Mouse (Mus musculus): ENCODE measurements around the gene Ntrk3. TPM values are rescaled to one million over a fixed set of nuclear protein-coding genes. Genes with fewer than 3 reads are reported as not detected.

The Ntrk3 gene
- polyA plus RNA-seq, 1 experiment from 2014 or later: 0.24 TPM

GRCm38 (mm10) chr7:78397215-78397614 is 340.6 kb downstream of the Ntrk3 start:
- H3K4me2 ChIP-seq: no peak overlapping the region
- H3K36me3 ChIP-seq: no peaks in the 10 kb centered on the region
- no peak overlapping the region for H3K9ac ChIP-seq
- H3K4me3 ChIP-seq: no peak overlapping the region
- H3K4me1 ChIP-seq: no peaks in the 10 kb centered on the region
- no peak overlapping the region for H3K27ac ChIP-seq
- no peaks in the 10 kb centered on the region for H3K9me3 ChIP-seq (replicated peaks)
- ATAC-seq: no peak
- H3K27me3 ChIP-seq (replicated peaks): no peaks in the 10 kb centered on the region
- WGBS (ENCODE audit: insufficient replicate concordance): 57% methylated on average over 4 of the region's 4 CpGs

GRCm38 (mm10) chr7:78390019-78390418 is 347.8 kb downstream of the Ntrk3 start:
- no peaks in the 10 kb centered on the region for H3K9me3 ChIP-seq (replicated peaks)
- no peaks in the 10 kb centered on the region for H3K27me3 ChIP-seq (replicated peaks)
- no peaks in the 10 kb centered on the region for H3K4me1 ChIP-seq
- 49% methylated on average over 3 of the region's 3 CpGs for WGBS (ENCODE audit: insufficient replicate concordance)
- no peak overlapping the region for H3K27ac ChIP-seq
- H3K9ac ChIP-seq: no peak overlapping the region
- H3K36me3 ChIP-seq: no peaks in the 10 kb centered on the region
- H3K4me3 ChIP-seq: no peak overlapping the region
- ATAC-seq: no peak
- H3K4me2 ChIP-seq: no peak overlapping the region

- no peak overlapping the region for H3K4me3 ChIP-seq
- H3K4me2 ChIP-seq: no peak overlapping the region
- no peaks in the 10 kb centered on the region for H3K27me3 ChIP-seq (replicated peaks)
- no peak overlapping the region for H3K27ac ChIP-seq
- ATAC-seq: no peak
- no peaks in the 10 kb centered on the region for H3K36me3 ChIP-seq
- H3K9ac ChIP-seq: no peak overlapping the region
- no peaks in the 10 kb centered on the region for H3K9me3 ChIP-seq (replicated peaks)
- H3K4me1 ChIP-seq: no peaks in the 10 kb centered on the region
- 71% methylated on average over 5 of the region's 5 CpGs for WGBS (ENCODE audit: insufficient replicate concordance)
Observed at GRCm38 (mm10) chr7:78388101-78388500, 349.7 kb downstream of the Ntrk3 start.

GRCm38 (mm10) chr7:78385971-78386370 is 351.8 kb downstream of the Ntrk3 start:
- Histone ChIP-seq H3K4me2 (no peak overlapping the region), H3K9ac (no peak overlapping the region), H3K4me1 (no peaks in the 10 kb centered on the region), H3K9me3 (replicated peaks) (no peaks in the 10 kb centered on the region), H3K27me3 (replicated peaks) (no peaks in the 10 kb centered on the region), H3K27ac (no peak overlapping the region), H3K4me3 (no peak overlapping the region), H3K36me3 (no peaks in the 10 kb centered on the region)
- 35% methylated on average over 1 of the region's 1 CpGs for WGBS (ENCODE audit: insufficient replicate concordance)
- no peak for ATAC-seq

GRCm38 (mm10) chr7:78384111-78384510 is 353.7 kb downstream of the Ntrk3 start:
- Histone ChIP-seq H3K4me3 (no peak overlapping the region), H3K9me3 (replicated peaks) (no peaks in the 10 kb centered on the region), H3K9ac (no peak overlapping the region), H3K27me3 (replicated peaks) (no peaks in the 10 kb centered on the region), H3K4me2 (no peak overlapping the region), H3K36me3 (no peaks in the 10 kb centered on the region), H3K4me1 (no peaks in the 10 kb centered on the region), H3K27ac (no peak overlapping the region)
- no peak for ATAC-seq

GRCm38 (mm10) chr7:78382126-78382525 is 355.7 kb downstream of the Ntrk3 start:
- Histone ChIP-seq H3K27ac (no peak overlapping the region), H3K4me3 (no peak overlapping the region), H3K36me3 (no peaks in the 10 kb centered on the region), H3K9me3 (replicated peaks) (no peaks in the 10 kb centered on the region), H3K4me2 (no peak overlapping the region), H3K27me3 (replicated peaks) (no peaks in the 10 kb centered on the region), H3K4me1 (no peaks in the 10 kb centered on the region), H3K9ac (no peak overlapping the region)
- 26% methylated on average over 1 of the region's 1 CpGs for WGBS (ENCODE audit: insufficient replicate concordance)
- no peak for ATAC-seq

- Histone ChIP-seq H3K4me3 (no peak overlapping the region), H3K9ac (no peak overlapping the region), H3K36me3 (no peaks in the 10 kb centered on the region), H3K27me3 (replicated peaks) (no peaks in the 10 kb centered on the region), H3K4me1 (no peaks in the 10 kb centered on the region), H3K27ac (no peak overlapping the region), H3K4me2 (no peak overlapping the region), H3K9me3 (replicated peaks) (no peaks in the 10 kb centered on the region)
- ATAC-seq: no peak
- whole genome bisulfite sequencing (ENCODE audit: insufficient replicate concordance): 70% methylated on average over 5 of the region's 5 CpGs
Observed at GRCm38 (mm10) chr7:78379784-78380183, 358.0 kb downstream of the Ntrk3 start.

GRCm38 (mm10) chr7:78378306-78378705 is 359.5 kb downstream of the Ntrk3 start:
- Histone ChIP-seq H3K4me3 (no peak overlapping the region), H3K9ac (no peak overlapping the region), H3K36me3 (no peaks in the 10 kb centered on the region), H3K4me1 (no peaks in the 10 kb centered on the region), H3K4me2 (no peak overlapping the region), H3K9me3 (replicated peaks) (no peaks in the 10 kb centered on the region), H3K27ac (no peak overlapping the region), H3K27me3 (replicated peaks) (no peaks in the 10 kb centered on the region)
- no peak for ATAC-seq
- 38% methylated on average over 2 of the region's 2 CpGs for WGBS (ENCODE audit: insufficient replicate concordance)

GRCm38 (mm10) chr7:78376875-78377274 is 360.9 kb downstream of the Ntrk3 start:
- Histone ChIP-seq H3K27me3 (replicated peaks) (no peaks in the 10 kb centered on the region), H3K9me3 (replicated peaks) (no peaks in the 10 kb centered on the region), H3K27ac (no peak overlapping the region), H3K4me1 (no peaks in the 10 kb centered on the region), H3K4me3 (no peak overlapping the region), H3K4me2 (no peak overlapping the region), H3K36me3 (no peaks in the 10 kb centered on the region), H3K9ac (no peak overlapping the region)
- no peak for ATAC-seq
- 43% methylated on average over 4 of the region's 4 CpGs for WGBS (ENCODE audit: insufficient replicate concordance)

GRCm38 (mm10) chr7:78361341-78362309 is 376.2 kb downstream of the Ntrk3 start:
- Histone ChIP-seq H3K4me3 (no peak overlapping the region), H3K36me3 (no peaks in the 10 kb centered on the region), H3K27me3 (replicated peaks) (no peaks in the 10 kb centered on the region), H3K4me1 (no peaks in the 10 kb centered on the region), H3K27ac (no peak overlapping the region), H3K9ac (no peak overlapping the region), H3K9me3 (replicated peaks) (no peaks in the 10 kb centered on the region), H3K4me2 (no peak overlapping the region)
- no peak for ATAC-seq
- 56% methylated on average over 8 of the region's 8 CpGs for WGBS (ENCODE audit: insufficient replicate concordance)

DNA sequence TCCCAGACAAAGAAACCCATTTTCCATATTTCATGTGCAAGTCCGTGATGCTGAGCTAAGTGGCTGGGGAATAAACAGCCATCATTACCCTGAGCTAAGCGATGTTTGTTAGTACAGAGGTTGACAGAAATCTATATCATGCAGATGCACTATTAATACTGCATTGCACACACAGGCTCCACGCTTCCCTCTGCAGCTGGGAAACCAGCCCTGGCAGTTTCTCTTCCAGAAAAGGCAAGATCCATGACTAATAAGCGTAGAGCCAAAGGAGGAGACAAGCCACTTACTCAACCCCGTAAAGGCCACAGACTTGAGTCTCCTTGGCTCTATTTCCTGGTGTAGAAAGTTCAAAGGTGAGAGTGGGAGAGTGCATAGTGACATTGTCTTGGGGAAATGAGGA is 390.3 kb downstream of the Ntrk3 start:
- Histone ChIP-seq H3K36me3 (no peaks in the 10 kb centered on the region), H3K9me3 (replicated peaks) (no peaks in the 10 kb centered on the region), H3K9ac (no peak overlapping the region), H3K27me3 (replicated peaks) (no peaks in the 10 kb centered on the region), H3K4me1 (no peaks in the 10 kb centered on the region), H3K4me2 (no peak overlapping the region), H3K4me3 (no peak overlapping the region), H3K27ac (no peak overlapping the region)
- no peak for ATAC-seq
- 67% methylated on average over 5 of the region's 5 CpGs for WGBS (ENCODE audit: insufficient replicate concordance)

- Histone ChIP-seq H3K27me3 (replicated peaks) (no peaks in the 10 kb centered on the region), H3K36me3 (no peaks in the 10 kb centered on the region), H3K9me3 (replicated peaks) (no peaks in the 10 kb centered on the region), H3K9ac (no peak overlapping the region), H3K4me2 (no peak overlapping the region), H3K4me1 (no peaks in the 10 kb centered on the region), H3K27ac (no peak overlapping the region), H3K4me3 (no peak overlapping the region)
- ATAC-seq: no peak
Observed at GRCm38 (mm10) chr7:78333422-78333821, 404.4 kb downstream of the Ntrk3 start.

- H3K4me3 ChIP-seq: no peak overlapping the region
- no peaks in the 10 kb centered on the region for H3K27me3 ChIP-seq (replicated peaks)
- no peak for ATAC-seq
- WGBS (ENCODE audit: insufficient replicate concordance): 55% methylated on average over 2 of the region's 2 CpGs
- no peaks in the 10 kb centered on the region for H3K36me3 ChIP-seq
- H3K9ac ChIP-seq: no peak overlapping the region
- no peak overlapping the region for H3K27ac ChIP-seq
- no peak overlapping the region for H3K4me2 ChIP-seq
- no peaks in the 10 kb centered on the region for H3K9me3 ChIP-seq (replicated peaks)
- no peaks in the 10 kb centered on the region for H3K4me1 ChIP-seq
Observed at GRCm38 (mm10) chr7:78328301-78328700, 409.5 kb downstream of the Ntrk3 start.
